Mouse (Mus musculus): ENCODE data around the gene Mmp25. TPM values are rescaled to one million over a fixed set of nuclear protein-coding genes. Genes with fewer than 3 reads are reported as not detected.
A peak's percentile ranks its signal among the peaks of the same experiment; 100 is the strongest.
"Not testable (repeated sequence)": the region's sequence is repeated elsewhere in the genome, so short reads cannot be mapped to it uniquely, and the experiment has no call there.

Mmp25 gene
- total RNA-seq, 2 experiments from 2014 or later: 0.17 TPM; not detected in 1

GRCm38 (mm10) chr17:23604394-23604793 lies 40.7 kb downstream of the Mmp25 start:
- Histone ChIP-seq H3K27ac (no peak overlapping the region), H3K4me3 (no peak overlapping the region)
- DNase-seq (ENCODE audit: low spot score in 2 of 2): no peak
- TF ChIP-seq CTCF (conservative IDR thresholded peaks at IDR 0.05): peak; percentile 23; the same call in 1 of the 2 replicates

GRCm38 (mm10) chr17:23603542-23603941 lies 41.5 kb downstream of the Mmp25 start:
- no peak overlapping the region for H3K27ac ChIP-seq
- H3K4me3 ChIP-seq: no peak overlapping the region
- no peak for DNase-seq (ENCODE audit: low spot score in 2 of 2)
- TF ChIP-seq CTCF (conservative IDR thresholded peaks at IDR 0.05): peak; percentile 75

DNA sequence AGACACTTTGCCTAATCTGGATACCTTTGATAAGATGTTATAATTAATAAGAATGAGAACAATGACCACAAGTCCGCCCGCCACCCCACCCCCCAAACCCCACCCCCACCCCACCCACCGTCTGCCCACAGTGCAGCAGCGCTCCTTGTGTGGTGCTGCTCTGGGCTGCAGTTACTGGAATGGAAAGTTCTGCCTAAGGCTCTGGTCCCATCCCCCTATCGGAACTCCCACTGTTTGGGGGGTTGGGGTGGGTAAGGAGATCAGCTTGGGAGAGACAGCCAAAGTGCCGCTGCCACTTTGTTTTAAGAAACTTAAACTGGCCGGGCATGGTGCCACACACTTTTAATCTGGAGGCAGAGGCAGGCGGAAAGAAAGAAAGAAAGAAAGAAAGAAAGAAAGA lies 42.0 kb downstream of the Mmp25 start:
- DNase-seq (ENCODE audit: low spot score in 2 of 2): no peak
- Histone ChIP-seq H3K4me3 (no peak overlapping the region), H3K27ac (no peak overlapping the region)
- no peak for TF ChIP-seq CTCF (conservative IDR thresholded peaks at IDR 0.05)

GRCm38 (mm10) chr17:23601836-23602585 lies 43.1 kb downstream of the Mmp25 start:
- Histone ChIP-seq H3K27ac (no peak overlapping the region), H3K4me3 (no peak overlapping the region)
- DNase-seq (ENCODE audit: low spot score in 2 of 2): no peak
- TF ChIP-seq CTCF (conservative IDR thresholded peaks at IDR 0.05): no peak

DNA sequence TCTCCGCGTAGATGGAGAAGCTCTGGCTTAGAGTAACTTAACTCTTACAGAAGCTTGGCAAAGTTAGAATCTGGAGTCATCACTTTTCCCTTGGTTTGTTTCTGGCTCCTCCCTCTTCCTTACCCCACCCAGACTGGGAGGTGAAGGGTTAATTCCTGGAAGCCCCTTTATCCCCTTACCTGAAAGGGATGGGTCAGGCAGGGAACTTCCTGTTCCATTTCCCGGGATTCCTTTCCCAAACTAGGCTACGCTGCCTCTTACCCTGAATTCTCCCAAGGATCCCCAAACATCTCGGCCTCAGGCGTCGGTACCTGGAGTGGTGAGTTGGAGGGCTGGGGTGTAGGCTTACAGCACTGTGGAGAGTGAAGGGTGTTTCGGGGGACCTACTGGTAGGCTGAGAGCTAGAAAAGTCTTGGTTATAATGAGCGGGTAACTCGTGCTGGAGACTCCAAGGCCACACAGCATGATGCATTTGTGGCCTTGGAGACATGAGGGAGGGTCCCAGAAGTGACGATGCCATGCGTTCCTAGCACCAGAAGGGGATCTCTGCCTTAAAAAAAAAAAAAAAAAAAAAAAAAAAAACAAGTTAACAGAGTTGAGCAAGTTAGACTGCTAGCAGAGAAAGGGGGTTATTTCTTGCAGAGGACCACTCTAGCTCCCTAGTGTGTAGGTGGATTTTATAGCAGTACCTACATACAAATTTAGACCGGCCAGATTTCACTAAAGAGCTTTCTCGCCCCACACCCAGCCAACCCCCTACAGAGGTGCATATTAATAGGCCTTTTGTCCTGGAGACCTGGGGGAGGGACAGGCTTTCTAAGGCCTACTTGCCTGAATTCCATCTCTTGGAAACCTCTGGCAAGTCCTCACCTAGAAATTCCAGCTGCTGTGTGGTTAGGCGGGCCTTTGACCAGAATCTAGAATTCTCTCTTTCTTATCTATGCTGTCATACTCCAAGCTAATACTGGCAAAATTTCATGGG lies 44.1 kb downstream of the Mmp25 start, which contains the start of gene Zscan10:
Gene Zscan10 (plus strand): TSS at position 216 of the 982 bp plus-strand sequence.
- DNase-seq (ENCODE audit: low spot score in 2 of 2): no peak
- Histone ChIP-seq H3K4me3 (peak within 1 kb of the TSS; percentile 48), H3K27ac (peak within 1 kb of the TSS; percentile 88; the same call in 1 of the 2 replicates)
- no peak for TF ChIP-seq CTCF (conservative IDR thresholded peaks at IDR 0.05)

DNA sequence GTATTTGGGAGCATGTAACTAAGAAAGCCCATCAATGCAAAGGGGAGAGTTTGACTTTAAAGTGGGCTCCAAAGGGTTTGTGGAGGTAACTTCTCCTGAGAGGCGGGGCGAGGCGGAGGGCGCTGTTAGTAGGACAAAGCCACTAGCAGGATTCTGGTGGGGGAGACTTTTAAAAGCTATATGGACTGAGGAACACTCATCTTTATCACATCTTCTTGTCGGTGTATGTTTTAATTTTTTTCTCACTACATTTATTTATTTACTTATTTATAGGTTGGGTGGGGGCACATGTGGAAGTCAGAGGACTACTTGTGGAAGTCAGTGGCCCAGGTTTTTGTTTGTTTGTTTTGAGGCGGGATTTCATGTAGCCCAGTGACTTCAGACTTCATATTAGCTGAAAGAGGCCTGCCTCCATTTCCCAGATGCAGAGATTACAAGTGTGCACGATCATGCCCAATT lies 45.4 kb downstream of the Mmp25 start:
- Histone ChIP-seq H3K4me3 (peak overlapping the region; percentile 48), H3K27ac (peak overlapping the region; percentile 88)
- DNase-seq (ENCODE audit: low spot score in 2 of 2): no peak
- no peak for TF ChIP-seq CTCF (conservative IDR thresholded peaks at IDR 0.05)

DNA sequence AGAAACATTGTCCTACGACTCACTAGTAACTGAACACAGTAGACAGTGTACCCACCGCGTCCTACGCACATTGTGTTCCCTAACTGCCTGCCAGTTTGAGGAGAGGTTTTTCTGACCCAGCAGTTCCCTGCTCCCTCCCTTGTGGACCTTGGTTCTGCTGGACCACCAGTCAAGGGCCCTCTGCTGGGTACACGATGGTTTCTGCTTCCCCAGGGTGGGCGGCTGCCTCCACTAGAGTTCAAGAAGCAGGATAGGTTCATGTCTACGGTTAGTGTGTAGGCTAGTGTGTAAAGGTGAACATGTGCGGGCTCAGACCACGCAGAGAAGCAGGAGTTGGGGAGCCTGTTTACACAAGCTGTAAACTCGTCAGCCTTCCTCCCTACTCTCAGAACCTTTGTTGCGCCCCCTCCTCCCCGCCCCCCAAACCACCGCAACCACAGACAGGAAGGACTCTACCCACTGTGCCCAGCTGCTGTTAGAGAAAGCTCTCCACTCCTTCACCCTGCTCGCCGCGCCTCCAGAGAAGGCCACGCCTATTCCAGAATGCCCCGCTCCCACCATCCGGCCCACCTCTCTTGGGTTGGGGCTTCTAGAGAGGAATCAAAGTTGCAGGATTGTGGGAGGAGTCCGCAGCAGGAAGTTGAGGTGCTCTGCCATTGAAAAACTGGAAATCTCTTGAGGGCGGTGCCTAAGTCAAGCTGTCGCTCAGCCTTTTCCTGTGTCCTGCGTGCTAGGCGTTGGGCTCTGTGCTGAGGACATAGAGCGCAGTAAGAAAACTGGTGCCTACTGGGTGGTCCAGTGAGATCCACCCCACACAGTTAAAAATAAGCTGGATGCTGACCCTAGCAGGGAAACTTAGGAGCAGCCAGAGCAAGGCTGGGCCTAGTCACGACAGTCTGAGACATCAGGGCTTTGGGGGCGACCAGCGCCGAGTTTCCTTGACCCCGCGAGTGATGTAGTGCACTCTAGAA lies 46.2 kb downstream of the Mmp25 start, which contains the start of gene Zfp13:
Gene Zfp13 (minus strand): TSS at position 906 of the 971 bp plus-strand sequence.
- peak; percentile 68 to 90 for DNase-seq (ENCODE audit: low spot score in 2 of 2)
- peak within 1 kb of the TSS; percentile 48 for H3K4me3 ChIP-seq
- H3K27ac ChIP-seq: peak within 1 kb of the TSS; percentile 88
- TF ChIP-seq CTCF (conservative IDR thresholded peaks at IDR 0.05): no peak

GRCm38 (mm10) chr17:23595139-23595538 lies 49.9 kb downstream of the Mmp25 start:
- not testable (repeated sequence) for H3K27ac ChIP-seq; DNase-seq (ENCODE audit: low spot score in 2 of 2); H3K4me3 ChIP-seq

GRCm38 (mm10) chr17:23592926-23593300 lies 52.2 kb downstream of the Mmp25 start:
- TF ChIP-seq CTCF (conservative IDR thresholded peaks at IDR 0.05): no peak
- Histone ChIP-seq H3K4me3 (peak overlapping the region; percentile 66), H3K27ac (peak overlapping the region; percentile 91)
- DNase-seq (ENCODE audit: low spot score in 2 of 2): no peak

GRCm38 (mm10) chr17:23592208-23592925 lies 52.7 kb downstream of the Mmp25 start:
- DNase-seq (ENCODE audit: low spot score in 2 of 2): peak; percentile 94 to 95
- Histone ChIP-seq H3K27ac (peak overlapping the region; percentile 91), H3K4me3 (peak overlapping the region; percentile 66)
- no peak for TF ChIP-seq CTCF (conservative IDR thresholded peaks at IDR 0.05)

DNA sequence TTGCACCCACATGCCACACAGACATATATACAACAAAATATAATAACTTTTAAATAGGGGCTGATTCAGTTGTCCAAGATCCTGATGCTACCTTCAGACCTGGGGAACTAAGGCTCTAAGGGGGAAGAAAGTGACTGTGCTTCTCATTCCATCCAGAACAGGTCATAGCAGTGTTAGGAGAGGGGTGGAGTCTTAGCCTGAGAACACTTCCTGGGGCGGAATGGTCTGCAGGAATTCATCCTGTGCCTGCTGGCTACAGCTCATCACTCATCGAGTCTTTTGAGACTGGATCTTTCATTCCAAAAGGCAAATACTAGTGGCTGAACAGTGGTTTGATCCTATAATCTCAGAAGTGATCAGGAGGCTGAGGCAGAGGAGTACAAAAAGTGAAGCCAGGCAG lies 57.8 kb downstream of the Mmp25 start:
- H3K27ac ChIP-seq: no peak overlapping the region
- DNase-seq (ENCODE audit: low spot score in 2 of 2): no peak
- no peak for TF ChIP-seq CTCF (conservative IDR thresholded peaks at IDR 0.05)
- H3K4me3 ChIP-seq: no peak overlapping the region

Data from layer of hippocampus, adult 2 months (tissue).